Mouse (Mus musculus): Measurements from ENCODE around the gene Fam205a1. TPM values are rescaled to one million over a fixed set of nuclear protein-coding genes. Genes with fewer than 3 reads are reported as not detected.

Fam205a1 gene
- polyA plus RNA-seq (2017; shearing (Covaris generic)), result not detected

GRCm38 (mm10) chr4:42853788-42854187 is at the start of gene Fam205a1:
TSS of gene Fam205a1 (minus strand) at chr4:42853888.

DNA sequence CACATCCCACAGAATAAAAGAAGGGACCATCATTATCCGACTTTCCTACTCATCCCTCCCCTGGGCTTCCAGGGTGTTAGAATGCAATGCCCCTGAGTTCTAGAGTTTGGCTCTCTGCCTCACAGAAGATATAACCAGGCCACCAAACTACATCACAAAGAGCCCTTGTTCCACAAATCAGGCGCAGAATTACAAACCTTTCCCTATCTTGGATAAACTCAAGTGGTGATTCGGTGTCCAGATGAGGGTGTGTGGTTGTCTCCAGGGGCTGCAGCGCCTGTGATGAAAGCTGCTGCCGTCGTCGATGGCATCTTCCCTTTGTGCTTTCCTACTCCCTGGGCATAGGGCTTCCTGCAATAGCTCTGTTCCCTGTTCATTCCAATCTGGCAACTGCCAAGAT is 20.4 kb upstream of the Fam205a1 start, which contains the start of gene Fam205c:
Fam205c (minus strand) TSS at position 101 of the 400 bp plus-strand sequence.

GRCm38 (mm10) chr4:42856671-42857070 is 3.0 kb upstream of the Fam205a1 start, which contains the start of gene Gm12394:
TSS of gene Gm12394 (minus strand) at chr4:42856771.

Other genes starting within 250 kb of the Fam205a1 start
- not detected for gene Gm10591, start 241.7 kb downstream of the Fam205a1 start, polyA plus RNA-seq (2017; shearing (Covaris generic))
- gene Gm2564, start 224.2 kb downstream of the Fam205a1 start, polyA plus RNA-seq (2017; shearing (Covaris generic)), result not detected
- not detected for gene Ccl27b, start 198.6 kb downstream of the Fam205a1 start, polyA plus RNA-seq (2017; shearing (Covaris generic))
- gene Il11ra2, start 192.0 kb downstream of the Fam205a1 start, polyA plus RNA-seq (2017; shearing (Covaris generic)), result not detected
- not detected for gene 4930578G10Rik, start 118.3 kb downstream of the Fam205a1 start, polyA plus RNA-seq (2017; shearing (Covaris generic))
- not detected for gene Ccl19, start 97.3 kb downstream of the Fam205a1 start, polyA plus RNA-seq (2017; shearing (Covaris generic))
- gene Ccl21a, start 79.9 kb downstream of the Fam205a1 start, polyA plus RNA-seq (2017; shearing (Covaris generic)), result not detected
- gene Gm12394, start 2.9 kb upstream of the Fam205a1 start, polyA plus RNA-seq (2017; shearing (Covaris generic)), result 0.15 TPM
- not detected for gene Fam205c, start 20.3 kb upstream of the Fam205a1 start, polyA plus RNA-seq (2017; shearing (Covaris generic))
- 0.51 TPM for gene Phf24, start 62.8 kb upstream of the Fam205a1 start, polyA plus RNA-seq (2017; shearing (Covaris generic))
- 17.1 TPM for gene Dnajb5, start 95.9 kb upstream of the Fam205a1 start, polyA plus RNA-seq (2017; shearing (Covaris generic))
- not detected for gene 1700022I11Rik, start 115.7 kb upstream of the Fam205a1 start, polyA plus RNA-seq (2017; shearing (Covaris generic))
- 260 TPM for gene Vcp, start 146.6 kb upstream of the Fam205a1 start, polyA plus RNA-seq (2017; shearing (Covaris generic))
- gene Fancg, start 156.6 kb upstream of the Fam205a1 start, polyA plus RNA-seq (2017; shearing (Covaris generic)), result 19.1 TPM
- gene Pigo, start 171.9 kb upstream of the Fam205a1 start, polyA plus RNA-seq (2017; shearing (Covaris generic)), result 38.8 TPM
- 80.4 TPM for gene Stoml2, start 177.8 kb upstream of the Fam205a1 start, polyA plus RNA-seq (2017; shearing (Covaris generic))
- 9.8 TPM for gene Fam214b, start 192.3 kb upstream of the Fam205a1 start, polyA plus RNA-seq (2017; shearing (Covaris generic))
- gene Unc13b, start 205.1 kb upstream of the Fam205a1 start, polyA plus RNA-seq (2017; shearing (Covaris generic)), result 4.5 TPM